Mouse (Mus musculus) erythroblast, adult 5-6 weeks (primary cell): ENCODE data around the gene Pqbp1. TPM values are rescaled to one million over a fixed set of nuclear protein-coding genes. Genes with fewer than 3 reads are reported as not detected.

ENCODE experiments used
- ATAC-seq: replicated peaks from 2 replicates; pipeline ENCODE4 v1.8.0; 2016; ENCODE audit warnings: moderate number of reproducible peaks, mild to moderate bottlenecking, moderate TSS enrichment, inconsistent platforms; ENCODE audit not compliant: poor library complexity, low FRiP score, severe bottlenecking
- total RNA-seq, 2 experiments: library from RNA; stranded (forward) in 1 of 2; stranded (reverse) in 1 of 2; fragments of 150-400 nt in 1 of 2; fragments of 200-764, 138-1000 nt in 1 of 2; gene quantifications; 2 replicates each; pipeline versions ENCODE4 v1.2.3 to v1.2.4; 2015 to 2017; ENCODE audit warnings: low replicate concordance in 2 of 2

The Pqbp1 gene
- total RNA-seq, 2 experiments from 2014 or later: 7.3 to 41.1 TPM

GRCm38 (mm10) chrX:7883841-7884567, 15.1 kb downstream of the Pqbp1 start, which contains the start of gene Slc35a2:
Slc35a2 (plus strand) TSS chrX:7884028.
- ATAC-seq: peak; percentile 88

GRCm38 (mm10) chrX:7879819-7880218, 19.2 kb downstream of the Pqbp1 start:
- 0 out of 2 replicates have a peak, but pooled peaks have one; percentile 19 for ATAC-seq

- ATAC-seq: no peak
Measured at GRCm38 (mm10) chrX:7878495-7878894, 20.6 kb downstream of the Pqbp1 start.

- peak; percentile 88 for ATAC-seq
Measured at GRCm38 (mm10) chrX:7878007-7878419, 21.1 kb downstream of the Pqbp1 start, which contains the start of gene Pim2. Pim2 (plus strand) TSS chrX:7878262.

- no peak for ATAC-seq
Measured at GRCm38 (mm10) chrX:7869826-7870225, 29.2 kb downstream of the Pqbp1 start.

GRCm38 (mm10) chrX:7868506-7868905, 30.6 kb downstream of the Pqbp1 start:
- ATAC-seq: no peak

GRCm38 (mm10) chrX:7867141-7867540, 31.9 kb downstream of the Pqbp1 start:
- no peak for ATAC-seq

- ATAC-seq: no peak
Measured at GRCm38 (mm10) chrX:7865786-7866185, 33.3 kb downstream of the Pqbp1 start.

GRCm38 (mm10) chrX:7865343-7865742, 33.7 kb downstream of the Pqbp1 start:
- ATAC-seq: no peak

GRCm38 (mm10) chrX:7864551-7864950, 34.5 kb downstream of the Pqbp1 start:
- no peak for ATAC-seq

- no peak for ATAC-seq
Measured at GRCm38 (mm10) chrX:7863181-7863580, 35.9 kb downstream of the Pqbp1 start.

- ATAC-seq: no peak
Measured at GRCm38 (mm10) chrX:7859191-7859753, 39.8 kb downstream of the Pqbp1 start.

- peak; percentile 60 for ATAC-seq
Measured at GRCm38 (mm10) chrX:7854578-7854977, 44.5 kb downstream of the Pqbp1 start.

GRCm38 (mm10) chrX:7847845-7848244, 51.2 kb downstream of the Pqbp1 start:
- ATAC-seq: no peak

Other genes starting within 250 kb of the Pqbp1 start
- 2.5 and 5.0 TPM in 2 replicates for gene Prickle3, start 242.0 kb downstream of the Pqbp1 start, total RNA-seq (2015; ENCODE audit: low replicate concordance)
- gene Prickle3, start 242.0 kb downstream of the Pqbp1 start, total RNA-seq (2017; ENCODE audit: low replicate concordance): 1.0 and 2.1 TPM in 2 replicates
- 137 and 180 TPM in 2 replicates for gene Plp2, start 227.9 kb downstream of the Pqbp1 start, total RNA-seq (2015; ENCODE audit: low replicate concordance)
- 26.9 and 37.0 TPM in 2 replicates for gene Plp2, start 227.9 kb downstream of the Pqbp1 start, total RNA-seq (2017; ENCODE audit: low replicate concordance)
- not detected in 2 replicates for gene Magix, start 218.0 kb downstream of the Pqbp1 start, total RNA-seq (2015; ENCODE audit: low replicate concordance)
- 0.09 TPM in 1 of 2 replicates, not detected in the other for gene Magix, start 218.0 kb downstream of the Pqbp1 start, total RNA-seq (2017; ENCODE audit: low replicate concordance)
- gene Gpkow, start 202.1 kb downstream of the Pqbp1 start, total RNA-seq (2015; ENCODE audit: low replicate concordance): 7.9 and 13.4 TPM in 2 replicates
- 9.0 and 11.3 TPM in 2 replicates for gene Gpkow, start 202.1 kb downstream of the Pqbp1 start, total RNA-seq (2017; ENCODE audit: low replicate concordance)
- gene Wdr45, start 184.9 kb downstream of the Pqbp1 start, total RNA-seq (2015; ENCODE audit: low replicate concordance): 139 and 161 TPM in 2 replicates
- 102 and 111 TPM in 2 replicates for gene Wdr45, start 184.9 kb downstream of the Pqbp1 start, total RNA-seq (2017; ENCODE audit: low replicate concordance)
- not detected in 2 replicates for gene Gm45208, start 177.0 kb downstream of the Pqbp1 start, total RNA-seq (2015; ENCODE audit: low replicate concordance)
- not detected in 2 replicates for gene Gm45208, start 177.0 kb downstream of the Pqbp1 start, total RNA-seq (2017; ENCODE audit: low replicate concordance)
- 4.8 and 10.0 TPM in 2 replicates for gene Praf2, start 170.8 kb downstream of the Pqbp1 start, total RNA-seq (2015; ENCODE audit: low replicate concordance)
- gene Praf2, start 170.8 kb downstream of the Pqbp1 start, total RNA-seq (2017; ENCODE audit: low replicate concordance): 1.5 and 2.8 TPM in 2 replicates
- not detected in 2 replicates for gene Ccdc120, start 148.4 kb downstream of the Pqbp1 start, total RNA-seq (2015; ENCODE audit: low replicate concordance)
- 1.8 TPM in 1 of 2 replicates, not detected in the other for gene Ccdc120, start 148.4 kb downstream of the Pqbp1 start, total RNA-seq (2017; ENCODE audit: low replicate concordance)
- gene Tfe3, start 136.7 kb downstream of the Pqbp1 start, total RNA-seq (2015; ENCODE audit: low replicate concordance): 16.1 and 20.2 TPM in 2 replicates
- gene Tfe3, start 136.7 kb downstream of the Pqbp1 start, total RNA-seq (2017; ENCODE audit: low replicate concordance): 7.1 and 18.2 TPM in 2 replicates
- 146 and 177 TPM in 2 replicates for gene Gripap1, start 109.5 kb downstream of the Pqbp1 start, total RNA-seq (2015; ENCODE audit: low replicate concordance)
- gene Gripap1, start 109.5 kb downstream of the Pqbp1 start, total RNA-seq (2017; ENCODE audit: low replicate concordance): 200 and 207 TPM in 2 replicates
- 4.8 and 5.4 TPM in 2 replicates for gene Kcnd1, start 77.0 kb downstream of the Pqbp1 start, total RNA-seq (2015; ENCODE audit: low replicate concordance)
- 3.6 and 4.5 TPM in 2 replicates for gene Kcnd1, start 77.0 kb downstream of the Pqbp1 start, total RNA-seq (2017; ENCODE audit: low replicate concordance)
- 399 and 555 TPM in 2 replicates for gene Otud5, start 57.9 kb downstream of the Pqbp1 start, total RNA-seq (2015; ENCODE audit: low replicate concordance)
- gene Otud5, start 57.9 kb downstream of the Pqbp1 start, total RNA-seq (2017; ENCODE audit: low replicate concordance): 691 and 1,009 TPM in 2 replicates
- gene Pim2, start 21.0 kb downstream of the Pqbp1 start, total RNA-seq (2015; ENCODE audit: low replicate concordance): 41.9 and 42.8 TPM in 2 replicates
- gene Pim2, start 21.0 kb downstream of the Pqbp1 start, total RNA-seq (2017; ENCODE audit: low replicate concordance): 30.4 and 31.3 TPM in 2 replicates
- gene Slc35a2, start 15.2 kb downstream of the Pqbp1 start, total RNA-seq (2015; ENCODE audit: low replicate concordance): 1.5 and 3.1 TPM in 2 replicates
- gene Slc35a2, start 15.2 kb downstream of the Pqbp1 start, total RNA-seq (2017; ENCODE audit: low replicate concordance): 10.0 and 10.9 TPM in 2 replicates
- 20.2 and 52.2 TPM in 2 replicates for gene Timm17b, start 88 bp upstream of the Pqbp1 start, total RNA-seq (2015; ENCODE audit: low replicate concordance)
- gene Timm17b, start 88 bp upstream of the Pqbp1 start, total RNA-seq (2017; ENCODE audit: low replicate concordance): 8.9 and 33.2 TPM in 2 replicates
- gene Gm10491, start 8.6 kb upstream of the Pqbp1 start, total RNA-seq (2015; ENCODE audit: low replicate concordance): not detected in 2 replicates
- gene Gm10491, start 8.6 kb upstream of the Pqbp1 start, total RNA-seq (2017; ENCODE audit: low replicate concordance): not detected in 2 replicates
- gene Gm10490, start 10.3 kb upstream of the Pqbp1 start, total RNA-seq (2015; ENCODE audit: low replicate concordance): not detected in 2 replicates
- not detected in 2 replicates for gene Gm10490, start 10.3 kb upstream of the Pqbp1 start, total RNA-seq (2017; ENCODE audit: low replicate concordance)
- gene Pcsk1n, start 20.6 kb upstream of the Pqbp1 start, total RNA-seq (2015; ENCODE audit: low replicate concordance): not detected in 2 replicates
- not detected in 2 replicates for gene Pcsk1n, start 20.6 kb upstream of the Pqbp1 start, total RNA-seq (2017; ENCODE audit: low replicate concordance)
- gene Eras, start 29.3 kb upstream of the Pqbp1 start, total RNA-seq (2015; ENCODE audit: low replicate concordance): not detected in 2 replicates
- not detected in 2 replicates for gene Eras, start 29.3 kb upstream of the Pqbp1 start, total RNA-seq (2017; ENCODE audit: low replicate concordance)
- 5.0 and 9.0 TPM in 2 replicates for gene Hdac6, start 48.6 kb upstream of the Pqbp1 start, total RNA-seq (2015; ENCODE audit: low replicate concordance)
- gene Hdac6, start 48.6 kb upstream of the Pqbp1 start, total RNA-seq (2017; ENCODE audit: low replicate concordance): 2.4 and 6.8 TPM in 2 replicates
- gene Gata1, start 78.8 kb upstream of the Pqbp1 start, total RNA-seq (2015; ENCODE audit: low replicate concordance): 45.1 and 78.6 TPM in 2 replicates
- gene Gata1, start 78.8 kb upstream of the Pqbp1 start, total RNA-seq (2017; ENCODE audit: low replicate concordance): 29.3 and 49.9 TPM in 2 replicates
- not detected in 2 replicates for gene Glod5, start 119.2 kb upstream of the Pqbp1 start, total RNA-seq (2015; ENCODE audit: low replicate concordance)
- not detected in 2 replicates for gene Glod5, start 119.2 kb upstream of the Pqbp1 start, total RNA-seq (2017; ENCODE audit: low replicate concordance)
- 13.1 and 20.9 TPM in 2 replicates for gene Suv39h1, start 175.5 kb upstream of the Pqbp1 start, total RNA-seq (2015; ENCODE audit: low replicate concordance)
- gene Suv39h1, start 175.5 kb upstream of the Pqbp1 start, total RNA-seq (2017; ENCODE audit: low replicate concordance): 24.1 and 25.7 TPM in 2 replicates
- 24.4 and 27.2 TPM in 2 replicates for gene Was, start 191.2 kb upstream of the Pqbp1 start, total RNA-seq (2015; ENCODE audit: low replicate concordance)
- gene Was, start 191.2 kb upstream of the Pqbp1 start, total RNA-seq (2017; ENCODE audit: low replicate concordance): 19.1 and 27.3 TPM in 2 replicates
- 3.1 and 7.7 TPM in 2 replicates for gene Wdr13, start 233.6 kb upstream of the Pqbp1 start, total RNA-seq (2015; ENCODE audit: low replicate concordance)
- gene Wdr13, start 233.6 kb upstream of the Pqbp1 start, total RNA-seq (2017; ENCODE audit: low replicate concordance): 7.9 and 15.5 TPM in 2 replicates
- gene Rbm3, start 246.6 kb upstream of the Pqbp1 start, total RNA-seq (2015; ENCODE audit: low replicate concordance): 309 and 358 TPM in 2 replicates
- gene Rbm3, start 246.6 kb upstream of the Pqbp1 start, total RNA-seq (2017; ENCODE audit: low replicate concordance): 298 and 314 TPM in 2 replicates